Mouse (Mus musculus): Measurements from ENCODE around the gene Zfp366. TPM values are rescaled to one million over a fixed set of nuclear protein-coding genes. Genes with fewer than 3 reads are reported as not detected.
"Not testable (repeated sequence)": the region's sequence is repeated elsewhere in the genome, so short reads cannot be mapped to it uniquely, and the experiment has no call there.

The Zfp366 gene
- polyA plus RNA-seq, 1 experiment from 2014 or later, result 0.49 TPM

- Histone ChIP-seq H3K4me2 (no peak overlapping the region), H3K27me3 (no peaks in the 10 kb centered on the region), H3K4me3 (replicated peaks) (no peak overlapping the region), H3K9ac (replicated peaks) (no peak overlapping the region), H3K4me1 (replicated peaks) (peaks cover 22% of the 10 kb centered on the region), H3K9me3 (no peaks in the 10 kb centered on the region), H3K27ac (peak overlapping the region; percentile 74), H3K36me3 (no peaks in the 10 kb centered on the region)
- no peak for ATAC-seq (ENCODE audit: insufficient number of reproducible peaks, insufficient read depth, low FRiP score, low TSS enrichment, low read depth)
- 72% methylated on average over 4 of the region's 4 CpGs for WGBS
Measured at GRCm38 (mm10) chr13:99163071-99163470, 21.6 kb upstream of the Zfp366 start.

GRCm38 (mm10) chr13:99163521-99164359 lies 20.9 kb upstream of the Zfp366 start:
- H3K27ac ChIP-seq, result peak overlapping the region; percentile 74
- H3K9me3 ChIP-seq, result no peaks in the 10 kb centered on the region

DNA sequence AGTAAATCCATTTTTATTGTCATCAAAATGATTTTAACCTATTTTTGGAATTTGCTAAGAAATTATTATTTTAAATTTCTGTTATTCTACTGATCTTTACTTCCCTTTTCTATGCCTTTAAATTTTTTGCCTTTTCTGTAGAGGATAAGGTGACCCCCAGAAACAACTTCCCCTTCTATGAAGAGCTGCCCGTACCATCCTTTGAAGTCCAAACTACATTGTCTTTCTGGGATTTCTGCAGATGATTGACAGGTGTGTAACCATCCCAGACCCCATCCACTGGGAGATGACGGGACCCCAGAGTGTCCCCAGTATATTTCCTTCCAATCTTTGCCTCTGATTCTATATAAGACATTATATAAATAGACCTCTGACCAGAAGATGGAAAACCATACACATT lies 20.3 kb upstream of the Zfp366 start:
- Histone ChIP-seq H3K4me1 (replicated peaks) (peaks cover 30% of the 10 kb centered on the region), H3K36me3 (no peaks in the 10 kb centered on the region), H3K9ac (replicated peaks) (no peak overlapping the region), H3K27me3 (no peaks in the 10 kb centered on the region), H3K4me2 (0 out of 2 replicates have a peak overlapping the region, but pooled peaks have one; percentile 19), H3K27ac (peak overlapping the region; percentile 74; the same call in 1 of the 2 replicates), H3K9me3 (no peaks in the 10 kb centered on the region), H3K4me3 (replicated peaks) (no peak overlapping the region)
- 81% methylated on average over 2 of the region's 2 CpGs for WGBS
- no peak for ATAC-seq (ENCODE audit: insufficient number of reproducible peaks, insufficient read depth, low FRiP score, low TSS enrichment, low read depth)

More at GRCm38 (mm10) chr13:99163521-99164359, 20.9 kb upstream of the Zfp366 start:
- H3K36me3 ChIP-seq, result no peaks in the 10 kb centered on the region
- peak overlapping the region; percentile 19 for H3K4me2 ChIP-seq
- H3K4me3 ChIP-seq (replicated peaks), result no peak overlapping the region
- H3K27me3 ChIP-seq, result no peaks in the 10 kb centered on the region
- H3K4me1 ChIP-seq (replicated peaks), result peaks cover 26% of the 10 kb centered on the region
- peak; percentile 43 for ATAC-seq (ENCODE audit: insufficient number of reproducible peaks, insufficient read depth, low FRiP score, low TSS enrichment, low read depth)
- H3K9ac ChIP-seq (replicated peaks), result no peak overlapping the region
- WGBS, result 25% methylated on average over 10 of the region's 10 CpGs

GRCm38 (mm10) chr13:99169401-99169800 lies 15.2 kb upstream of the Zfp366 start:
- Histone ChIP-seq H3K9ac (replicated peaks) (no peak overlapping the region), H3K9me3 (no peaks in the 10 kb centered on the region), H3K4me2 (no peak overlapping the region), H3K4me1 (replicated peaks) (peaks cover 24% of the 10 kb centered on the region), H3K36me3 (no peaks in the 10 kb centered on the region), H3K27ac (no peak overlapping the region), H3K27me3 (no peaks in the 10 kb centered on the region), H3K4me3 (replicated peaks) (no peak overlapping the region)
- 62% methylated on average over 6 of the region's 6 CpGs for WGBS
- ATAC-seq (ENCODE audit: insufficient number of reproducible peaks, insufficient read depth, low FRiP score, low TSS enrichment, low read depth), result no peak

GRCm38 (mm10) chr13:99170337-99170736 lies 14.3 kb upstream of the Zfp366 start:
- Histone ChIP-seq H3K4me2 (no peak overlapping the region), H3K4me3 (replicated peaks) (no peak overlapping the region), H3K9ac (replicated peaks) (no peak overlapping the region), H3K4me1 (replicated peaks) (peaks cover 21% of the 10 kb centered on the region), H3K27ac (no peak overlapping the region), H3K36me3 (no peaks in the 10 kb centered on the region), H3K27me3 (no peaks in the 10 kb centered on the region), H3K9me3 (no peaks in the 10 kb centered on the region)
- ATAC-seq (ENCODE audit: insufficient number of reproducible peaks, insufficient read depth, low FRiP score, low TSS enrichment, low read depth), result no peak
- WGBS, result 40% methylated on average over 2 of the region's 2 CpGs

DNA sequence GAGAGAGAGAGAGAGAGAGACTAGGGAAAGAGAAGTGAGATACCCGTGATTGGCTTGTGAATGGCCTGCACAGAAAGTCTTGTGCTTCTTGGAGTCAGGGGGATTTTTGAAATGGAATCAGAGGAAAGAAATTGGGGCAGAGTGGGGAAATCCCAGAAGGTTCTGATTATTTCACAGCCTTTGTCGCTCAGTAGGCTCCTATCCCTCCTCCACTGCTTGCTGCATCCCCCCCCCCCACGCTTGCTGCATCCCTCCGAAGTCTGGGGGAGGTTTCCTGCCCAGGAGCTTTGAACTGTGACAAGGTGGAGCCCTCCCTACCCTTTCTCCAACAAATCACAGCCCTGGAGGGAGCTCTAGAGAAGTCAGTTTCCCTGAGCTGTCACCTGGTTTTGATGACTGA lies 10.8 kb upstream of the Zfp366 start:
- H3K27me3 ChIP-seq, result no peaks in the 10 kb centered on the region
- no peak overlapping the region for H3K4me2 ChIP-seq
- WGBS, result 12% methylated on average over 4 of the region's 4 CpGs
- H3K9me3 ChIP-seq, result no peaks in the 10 kb centered on the region
- no peak overlapping the region for H3K4me3 ChIP-seq (replicated peaks)
- peaks cover 14% of the 10 kb centered on the region for H3K4me1 ChIP-seq (replicated peaks)
- no peak overlapping the region for H3K27ac ChIP-seq
- H3K9ac ChIP-seq (replicated peaks), result no peak overlapping the region
- H3K36me3 ChIP-seq, result no peaks in the 10 kb centered on the region
- peak; percentile 52; the same call in 1 of the 2 replicates for ATAC-seq (ENCODE audit: insufficient number of reproducible peaks, insufficient read depth, low FRiP score, low TSS enrichment, low read depth)

DNA sequence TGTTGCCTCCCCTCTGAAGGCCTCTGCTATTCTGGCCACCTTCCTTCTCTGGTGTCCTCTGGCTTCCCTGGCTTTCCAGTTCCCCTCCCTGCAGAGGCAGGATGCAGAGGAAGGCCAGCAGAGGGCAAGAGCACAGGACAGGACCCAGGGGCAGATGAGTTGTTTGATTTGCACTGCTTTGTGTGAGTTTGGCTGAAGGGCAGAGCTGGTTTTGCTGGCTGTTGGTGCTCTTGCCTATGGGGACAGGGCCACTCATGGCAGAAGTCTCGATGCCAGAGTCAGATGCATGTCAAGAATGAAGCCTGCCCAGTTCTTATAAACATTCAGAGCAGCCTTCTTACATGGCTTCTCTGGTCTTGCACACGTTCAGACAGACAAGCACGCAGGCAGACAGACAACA lies 1.8 kb upstream of the Zfp366 start:
- not testable (repeated sequence) for H3K4me2 ChIP-seq; H3K4me1 ChIP-seq (replicated peaks); H3K27ac ChIP-seq; ATAC-seq (ENCODE audit: insufficient number of reproducible peaks, insufficient read depth, low FRiP score, low TSS enrichment, low read depth); H3K9ac ChIP-seq (replicated peaks); H3K27me3 ChIP-seq; H3K36me3 ChIP-seq; H3K9me3 ChIP-seq; H3K4me3 ChIP-seq (replicated peaks)
- WGBS, result 82% methylated on average over 3 of the region's 3 CpGs

DNA sequence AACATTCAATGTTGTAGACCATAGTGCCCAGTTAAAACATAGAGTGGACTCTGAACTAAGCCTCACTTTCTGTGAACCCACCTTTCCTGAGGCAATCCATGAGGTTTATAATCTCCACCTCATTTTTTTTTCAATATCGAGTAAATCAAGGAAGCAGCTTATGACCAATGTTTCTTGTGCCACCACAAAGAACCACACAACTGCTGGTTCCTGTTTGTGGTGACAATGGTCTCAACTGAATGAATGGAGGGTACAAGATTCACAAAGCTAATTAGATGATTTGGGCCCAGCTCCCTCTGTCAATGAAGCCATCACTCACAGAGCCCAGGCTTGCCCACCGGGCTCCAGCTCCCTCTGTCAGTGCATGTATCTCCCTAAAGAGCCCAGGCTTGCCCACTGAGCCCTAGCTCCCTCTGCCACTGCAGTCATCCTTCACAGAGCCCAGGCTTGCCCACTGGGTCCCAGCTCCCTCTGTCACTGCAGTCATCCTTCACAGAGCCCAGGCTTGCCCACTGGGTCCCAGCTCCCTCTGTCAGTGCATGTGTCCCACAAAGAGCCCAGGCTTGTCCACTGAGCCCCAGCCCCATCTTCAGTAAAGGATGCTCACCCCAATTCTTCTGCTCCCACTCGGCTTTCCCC lies 1.2 kb upstream of the Zfp366 start:
- no peak for ATAC-seq (ENCODE audit: insufficient number of reproducible peaks, insufficient read depth, low FRiP score, low TSS enrichment, low read depth)
- Histone ChIP-seq H3K4me1 (replicated peaks) (no peaks in the 10 kb centered on the region), H3K9ac (replicated peaks) (no peak overlapping the region), H3K27ac (no peak overlapping the region), H3K36me3 (no peaks in the 10 kb centered on the region), H3K27me3 (no peaks in the 10 kb centered on the region), H3K4me2 (no peak overlapping the region), H3K4me3 (replicated peaks) (no peak overlapping the region), H3K9me3 (no peaks in the 10 kb centered on the region)
- WGBS, result 84% methylated on average over 3 of the region's 3 CpGs

DNA sequence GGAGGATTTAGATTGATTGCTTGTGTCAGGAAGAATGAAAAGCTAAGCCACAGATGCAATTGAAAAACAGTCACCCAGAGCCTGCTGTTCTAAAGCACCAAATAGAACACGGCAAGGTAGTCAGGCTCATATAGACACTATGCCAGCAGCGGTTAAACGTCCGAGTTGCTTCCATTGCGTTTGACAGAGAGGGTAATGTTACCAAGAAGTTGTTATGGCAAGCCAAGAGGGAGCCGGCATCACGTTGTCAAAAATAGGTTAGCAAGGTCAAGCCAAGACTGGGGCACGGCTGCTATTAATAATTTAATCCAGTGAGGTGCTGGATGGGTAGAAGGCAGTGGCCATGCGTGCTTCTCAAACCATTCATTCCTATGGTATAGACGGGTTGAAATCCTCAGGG lies 950 bp downstream of the Zfp366 start:
- no peak overlapping the region for H3K4me3 ChIP-seq (replicated peaks)
- H3K4me1 ChIP-seq (replicated peaks), result no peaks in the 10 kb centered on the region; the same call in 1 of the 2 replicates
- H3K27ac ChIP-seq, result no peak overlapping the region
- no peak overlapping the region for H3K4me2 ChIP-seq
- no peaks in the 10 kb centered on the region for H3K27me3 ChIP-seq
- ATAC-seq (ENCODE audit: insufficient number of reproducible peaks, insufficient read depth, low FRiP score, low TSS enrichment, low read depth), result no peak
- WGBS, result 85% methylated on average over 10 of the region's 10 CpGs
- H3K9ac ChIP-seq (replicated peaks), result no peak overlapping the region
- no peaks in the 10 kb centered on the region for H3K36me3 ChIP-seq
- H3K9me3 ChIP-seq, result no peaks in the 10 kb centered on the region

DNA sequence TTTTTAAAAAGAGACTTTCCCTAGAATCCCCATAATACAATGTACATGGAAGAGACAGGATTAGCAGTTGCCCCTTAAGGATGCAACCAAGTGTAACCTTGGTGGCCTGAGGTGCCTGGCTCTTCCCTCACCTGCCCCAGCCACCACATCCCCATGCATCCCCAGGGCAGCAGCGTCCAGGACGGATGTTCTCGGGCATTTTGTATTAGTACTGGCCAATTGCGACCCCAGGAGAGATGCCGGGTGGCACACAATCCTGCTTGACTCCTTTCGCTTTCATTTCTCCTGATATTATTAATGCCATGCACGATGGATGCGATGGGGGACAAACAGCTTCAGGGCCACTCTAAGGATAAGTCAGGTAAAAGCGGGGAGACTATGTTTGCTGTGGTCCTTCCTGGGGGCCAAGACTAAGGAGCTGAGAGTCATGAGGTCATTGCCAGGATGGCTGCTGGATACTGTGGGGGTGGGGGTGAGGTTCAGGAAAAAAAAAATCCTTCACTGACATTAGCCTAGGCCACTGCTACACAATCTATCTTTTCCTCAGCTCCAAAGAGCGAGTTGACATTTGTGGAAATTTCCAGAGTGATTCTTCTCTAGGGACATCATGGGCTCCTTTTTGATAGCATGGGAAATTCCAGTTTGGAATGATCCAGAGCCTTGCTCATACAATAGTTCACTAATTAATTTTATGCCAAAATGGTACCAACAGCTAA lies 1.7 kb downstream of the Zfp366 start:
- H3K4me2 ChIP-seq, result no peak overlapping the region
- no peaks in the 10 kb centered on the region for H3K36me3 ChIP-seq
- H3K9ac ChIP-seq (replicated peaks), result no peak overlapping the region
- H3K27me3 ChIP-seq, result no peaks in the 10 kb centered on the region
- no peak overlapping the region for H3K27ac ChIP-seq
- H3K4me3 ChIP-seq (replicated peaks), result no peak overlapping the region
- ATAC-seq (ENCODE audit: insufficient number of reproducible peaks, insufficient read depth, low FRiP score, low TSS enrichment, low read depth), result no peak
- no peaks in the 10 kb centered on the region for H3K9me3 ChIP-seq
- WGBS, result 91% methylated on average over 10 of the region's 10 CpGs
- peaks cover 6% of the 10 kb centered on the region for H3K4me1 ChIP-seq (replicated peaks)

- 86% methylated on average over 7 of the region's 7 CpGs for WGBS
- Histone ChIP-seq H3K4me1 (replicated peaks) (peaks cover 6% of the 10 kb centered on the region), H3K4me3 (replicated peaks) (no peak overlapping the region), H3K9me3 (no peaks in the 10 kb centered on the region), H3K36me3 (no peaks in the 10 kb centered on the region), H3K4me2 (no peak overlapping the region), H3K9ac (replicated peaks) (no peak overlapping the region), H3K27me3 (no peaks in the 10 kb centered on the region), H3K27ac (no peak overlapping the region)
- no peak for ATAC-seq (ENCODE audit: insufficient number of reproducible peaks, insufficient read depth, low FRiP score, low TSS enrichment, low read depth)
Measured at GRCm38 (mm10) chr13:99186859-99187258, 2.2 kb downstream of the Zfp366 start.
